Mouse (Mus musculus) adrenal gland, adult 2 months (tissue): ENCODE measurements at regions not wholly inside any gene's neighbourhood (a gene's known extent, or its start where the extent isn't known, plus 50 kb on each side); places are given as distances from the start of the nearest gene placed in this dataset.

Experiments used
- DNase-seq: peaks from one replicate; pipeline ENCODE4 v3.0.0; 2021

GRCm38 (mm10) chr2:106458003-106458402 lies 235.1 kb upstream of the Mpped2 start:
- DNase-seq: no peak

- DNase-seq: no peak
Measured at GRCm38 (mm10) chr2:106461021-106461420, 232.0 kb upstream of the Mpped2 start.

DNA sequence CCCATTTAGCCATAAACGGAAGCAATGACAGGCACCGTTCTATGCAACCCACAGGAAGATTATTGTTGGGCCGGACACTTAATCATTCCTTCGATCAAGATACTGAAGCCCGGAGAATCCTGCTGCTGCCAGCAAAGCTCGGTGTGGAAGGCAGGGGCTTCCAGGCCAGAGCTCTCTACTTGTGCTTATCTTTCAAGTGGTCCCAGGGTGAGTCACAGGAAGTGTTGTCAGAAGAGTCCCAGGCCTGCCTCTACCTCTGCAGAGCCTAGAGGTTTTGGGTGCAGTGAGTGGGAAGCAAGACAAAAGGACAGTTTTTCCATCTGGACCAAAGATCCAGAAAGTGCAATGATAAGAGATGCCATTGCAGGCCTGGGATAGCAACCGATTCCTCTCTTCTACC lies 231.6 kb upstream of the Mpped2 start:
- DNase-seq: no peak

- DNase-seq: no peak
Measured at GRCm38 (mm10) chr2:106461973-106462637, 231.0 kb upstream of the Mpped2 start.

- no peak for DNase-seq
Measured at GRCm38 (mm10) chr2:106465055-106465454, 228.0 kb upstream of the Mpped2 start.

- no peak for DNase-seq
Measured at GRCm38 (mm10) chr2:106465831-106466230, 227.2 kb upstream of the Mpped2 start.

GRCm38 (mm10) chr2:106469196-106469595 lies 223.9 kb upstream of the Mpped2 start:
- DNase-seq: no peak

DNA sequence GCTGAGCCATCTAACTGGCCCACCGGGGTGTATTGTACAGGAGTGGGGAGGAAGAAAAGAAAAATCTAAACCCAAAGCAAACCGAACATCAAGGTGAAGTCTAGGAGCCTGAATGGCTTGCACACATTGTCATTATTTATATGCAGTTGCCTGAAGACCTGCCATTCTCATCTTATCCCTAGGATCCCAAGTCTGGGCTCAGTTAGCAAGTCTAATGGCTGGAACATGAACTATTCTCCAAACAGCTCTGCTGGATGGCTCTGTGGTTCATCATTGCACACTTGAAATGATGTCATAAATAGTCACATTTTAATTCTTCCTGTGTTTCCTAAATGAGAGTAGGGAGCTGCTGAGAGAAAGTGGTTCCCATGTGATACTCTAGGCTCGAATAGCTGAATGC lies 219.6 kb upstream of the Mpped2 start:
- no peak for DNase-seq

- DNase-seq: no peak
Measured at GRCm38 (mm10) chr2:106477991-106478390, 215.1 kb upstream of the Mpped2 start.

DNA sequence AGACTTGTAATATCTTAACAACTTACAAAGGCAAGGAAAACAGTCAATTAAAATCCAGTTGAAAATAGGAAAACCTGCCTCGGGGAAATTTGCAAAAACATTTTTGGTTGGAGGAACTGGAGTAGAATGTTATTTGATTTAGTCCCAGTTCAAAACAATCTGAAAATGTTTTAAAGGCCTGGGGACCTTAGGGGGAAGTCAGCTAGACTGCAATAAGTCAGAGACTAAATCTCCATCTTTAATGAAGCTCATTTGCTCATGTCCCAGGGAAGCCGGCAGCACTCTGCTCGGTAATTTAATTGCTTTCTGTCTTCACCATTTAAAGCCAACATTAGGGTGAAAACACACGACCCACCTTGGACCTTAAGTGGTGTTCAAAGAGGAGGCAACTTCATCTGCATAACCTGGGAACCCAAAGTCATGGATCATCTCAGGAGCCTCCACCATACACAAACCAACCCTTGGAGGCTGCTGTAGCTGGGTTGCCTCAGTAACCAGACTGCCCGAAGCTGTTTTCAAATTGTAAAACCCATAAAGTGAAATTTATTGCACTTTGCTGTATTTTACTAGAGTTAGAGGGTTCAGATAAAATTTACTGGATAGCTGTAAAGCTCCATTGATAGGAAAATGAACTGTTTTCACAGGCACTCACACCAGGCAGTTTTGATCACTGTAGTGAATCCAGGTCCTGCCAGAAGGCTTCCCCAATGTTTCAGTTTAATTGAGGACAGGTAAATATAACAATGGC lies 205.6 kb upstream of the Mpped2 start:
- no peak for DNase-seq

- DNase-seq: no peak
Measured at GRCm38 (mm10) chr2:106498735-106499134, 194.3 kb upstream of the Mpped2 start.

GRCm38 (mm10) chr2:106499227-106499928 lies 193.7 kb upstream of the Mpped2 start:
- no peak for DNase-seq

- DNase-seq: no peak
Measured at GRCm38 (mm10) chr2:106504933-106505420, 188.1 kb upstream of the Mpped2 start.

DNA sequence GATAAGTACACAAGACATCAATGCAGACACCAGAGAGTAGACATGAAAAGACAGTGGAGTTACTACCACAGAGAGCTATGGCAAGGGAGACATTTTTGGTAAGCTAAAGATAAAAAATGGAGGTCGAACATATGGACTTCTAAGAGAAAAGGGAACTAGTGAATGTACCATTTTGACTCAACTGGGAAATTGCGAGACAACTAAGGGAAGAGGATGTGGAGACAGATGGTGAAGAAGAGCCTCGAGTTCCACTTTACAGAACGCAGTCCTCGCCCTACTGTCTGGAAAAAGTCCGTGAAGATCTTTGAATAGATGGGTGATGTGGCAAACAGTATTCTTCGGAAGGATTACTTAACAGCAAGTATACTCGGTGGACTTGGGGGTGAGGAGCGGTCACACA lies 181.2 kb upstream of the Mpped2 start:
- DNase-seq: no peak

- DNase-seq: no peak
Measured at GRCm38 (mm10) chr2:106512338-106513024, 180.6 kb upstream of the Mpped2 start.

DNA sequence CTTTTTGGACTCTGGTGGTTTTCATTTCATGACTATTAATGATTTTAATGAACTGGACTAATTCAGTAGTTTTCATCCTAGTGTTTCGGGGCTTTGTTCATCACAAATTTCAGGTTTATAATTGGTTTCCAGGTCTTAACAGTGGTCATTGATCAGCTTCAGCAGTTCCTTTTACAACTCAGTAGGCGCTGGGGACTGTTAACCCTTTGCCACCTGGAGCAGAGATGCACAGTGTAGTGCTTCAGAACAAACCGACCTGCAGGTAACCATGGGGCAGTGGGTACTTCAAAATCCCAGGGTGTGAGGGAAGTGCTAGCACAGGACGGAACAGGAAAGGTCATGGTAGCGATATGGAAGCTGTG lies 180.1 kb upstream of the Mpped2 start:
- no peak for DNase-seq

DNA sequence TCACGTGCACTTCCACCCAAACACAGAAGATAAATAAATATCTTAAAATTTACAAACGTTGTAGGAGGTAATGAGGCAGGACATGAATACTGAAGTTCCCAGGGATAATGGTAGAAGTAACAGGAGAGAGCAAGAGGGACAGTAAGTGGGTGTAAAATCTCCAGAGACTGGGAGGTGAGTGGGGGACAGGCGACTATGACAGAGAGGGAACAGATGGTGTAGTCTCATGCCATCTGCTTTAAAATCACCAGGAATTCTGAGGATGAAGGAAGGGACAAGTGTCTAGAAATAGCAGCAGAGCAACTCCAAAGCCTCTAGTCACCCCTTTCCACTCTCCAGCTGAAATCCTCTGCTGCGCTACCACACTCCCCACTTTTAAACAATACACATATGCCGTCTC lies 175.8 kb upstream of the Mpped2 start:
- DNase-seq: no peak

DNA sequence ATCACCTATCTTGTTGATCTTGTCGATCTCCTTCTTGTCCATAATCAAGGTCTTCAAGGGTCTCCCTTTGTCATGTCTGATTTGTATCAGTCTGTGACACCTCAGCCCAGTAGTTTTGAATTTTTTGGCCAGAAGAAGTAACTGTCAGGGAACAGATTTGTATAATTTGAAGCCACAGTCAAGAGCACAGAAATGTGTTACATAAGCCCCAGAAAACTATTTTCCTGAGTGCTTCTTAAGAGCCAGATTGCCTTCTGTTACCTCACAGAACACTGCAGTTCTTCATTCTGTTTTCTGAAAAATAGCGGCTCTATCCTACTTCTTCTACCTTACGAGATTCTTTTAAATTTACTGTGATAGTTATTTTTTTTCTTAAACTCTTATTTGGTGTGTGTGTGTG lies 170.1 kb upstream of the Mpped2 start:
- DNase-seq: no peak

GRCm38 (mm10) chr2:106527008-106527407 lies 166.1 kb upstream of the Mpped2 start:
- no peak for DNase-seq

GRCm38 (mm10) chr2:106529247-106529646 lies 163.8 kb upstream of the Mpped2 start:
- no peak for DNase-seq

DNA sequence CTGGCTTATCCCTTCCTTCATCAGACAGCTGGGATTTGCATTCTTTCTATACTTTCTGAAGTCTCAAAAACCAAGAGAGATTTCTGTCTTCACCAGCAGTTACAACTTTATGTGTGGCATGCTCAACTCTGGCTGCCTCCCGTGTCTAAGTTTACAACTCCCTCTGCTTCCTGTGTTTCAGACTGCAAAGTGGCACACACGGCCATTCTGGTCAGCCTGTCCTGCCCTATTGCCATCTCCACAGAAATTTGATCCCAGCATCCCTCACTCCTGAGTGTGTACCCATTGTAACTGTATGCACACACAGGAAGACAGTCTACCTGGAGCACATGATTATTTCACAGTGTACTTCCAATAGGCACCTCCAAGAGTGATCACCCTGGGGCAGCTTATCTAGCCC lies 163.3 kb upstream of the Mpped2 start:
- DNase-seq: no peak

GRCm38 (mm10) chr2:106538329-106538728 lies 154.7 kb upstream of the Mpped2 start:
- DNase-seq: no peak

- DNase-seq: no peak
Measured at GRCm38 (mm10) chr2:106540176-106540575, 152.9 kb upstream of the Mpped2 start.
